Mouse (Mus musculus) embryonic fibroblast, embryonic 13.5 days (primary cell): Measurements from ENCODE around the gene Kcnt1.

Experiments
- CTCF ChIP-seq: IDR thresholded peaks from 2 replicates; pipeline ENCODE4 v1.5.1; 2011; ENCODE audit warnings: mild to moderate bottlenecking, control low read depth, low read length, moderate library complexity, borderline replicate concordance; ENCODE audit not compliant: insufficient read depth
- POLR2A ChIP-seq: IDR thresholded peaks from 2 replicates; pipeline ENCODE4 v1.6.1; 2011; ENCODE audit warnings: low read depth, mild to moderate bottlenecking, control low read depth, low read length, moderate library complexity

DNA sequence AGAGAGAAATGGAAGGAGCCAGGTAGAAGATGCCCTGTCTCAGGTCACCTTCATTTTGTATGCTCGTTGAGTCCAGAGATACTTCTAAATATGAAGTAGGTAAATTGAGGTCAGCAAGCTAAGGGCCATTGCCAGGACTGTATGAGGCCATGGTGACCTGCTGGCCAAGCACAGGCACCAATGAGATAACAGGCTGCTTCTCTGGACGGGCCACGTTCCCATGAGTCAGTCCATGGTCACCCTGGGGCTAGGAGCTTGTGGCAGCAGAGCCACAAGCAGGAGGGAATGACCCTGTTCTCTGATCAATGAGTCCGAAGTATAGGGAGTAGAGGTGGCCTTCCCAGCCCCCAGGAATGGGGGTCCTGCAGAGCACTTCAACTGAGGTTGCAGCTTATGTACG, 51.3 kb downstream of the Kcnt1 start:
- no peak for TF ChIP-seq POLR2A
- no peak for TF ChIP-seq CTCF
